Mouse (Mus musculus) left cerebral cortex, adult 11 months (tissue): ENCODE measurements around the gene Cyp51.
"Not testable (repeated sequence)": the region's sequence is repeated elsewhere in the genome, so short reads cannot be mapped to it uniquely, and the experiment has no call there.

Source experiments
- DNase-seq: peaks from one replicate; pipeline ENCODE4 v3.0.0; 2022; ENCODE audit warnings: low spot score

The Cyp51 gene

GRCm38 (mm10) chr5:4104341-4105040 lies at the start of gene Cyp51:
TSS of gene Cyp51 (minus strand) at chr5:4104746.
- peak; percentile 86 for DNase-seq

GRCm38 (mm10) chr5:4112570-4113098 lies 8.1 kb upstream of the Cyp51 start:
- no peak for DNase-seq

GRCm38 (mm10) chr5:4107056-4107455 lies 2.5 kb upstream of the Cyp51 start:
- DNase-seq, result not testable (repeated sequence)

- DNase-seq, result no peak
Observed at GRCm38 (mm10) chr5:4105651-4106186, 1.2 kb upstream of the Cyp51 start.

GRCm38 (mm10) chr5:4103626-4104340 lies 763 bp downstream of the Cyp51 start:
- peak; percentile 26 for DNase-seq

- DNase-seq, result no peak
Observed at GRCm38 (mm10) chr5:4101770-4102169, 2.8 kb downstream of the Cyp51 start.

- DNase-seq, result no peak
Observed at GRCm38 (mm10) chr5:4101031-4101430, 3.5 kb downstream of the Cyp51 start.

GRCm38 (mm10) chr5:4094471-4094870 lies 10.1 kb downstream of the Cyp51 start:
- DNase-seq, result no peak

GRCm38 (mm10) chr5:4088190-4088589 lies 16.4 kb downstream of the Cyp51 start:
- no peak for DNase-seq

- DNase-seq, result no peak
Observed at GRCm38 (mm10) chr5:4086309-4086708, 18.2 kb downstream of the Cyp51 start.

- no peak for DNase-seq
Observed at GRCm38 (mm10) chr5:4084948-4085347, 19.6 kb downstream of the Cyp51 start.

- DNase-seq, result no peak
Observed at GRCm38 (mm10) chr5:4081513-4081912, 23.0 kb downstream of the Cyp51 start.

GRCm38 (mm10) chr5:4080861-4081260 lies 23.7 kb downstream of the Cyp51 start:
- DNase-seq, result no peak

- no peak for DNase-seq
Observed at GRCm38 (mm10) chr5:4079086-4079485, 25.5 kb downstream of the Cyp51 start.

- no peak for DNase-seq
Observed at GRCm38 (mm10) chr5:4067203-4067602, 37.3 kb downstream of the Cyp51 start.

- no peak for DNase-seq
Observed at GRCm38 (mm10) chr5:4066476-4067115, 38.0 kb downstream of the Cyp51 start.

GRCm38 (mm10) chr5:4060313-4060712 lies 44.2 kb downstream of the Cyp51 start:
- no peak for DNase-seq

GRCm38 (mm10) chr5:4040922-4041321 lies 63.6 kb downstream of the Cyp51 start:
- no peak for DNase-seq

GRCm38 (mm10) chr5:4040372-4040771 lies 64.2 kb downstream of the Cyp51 start:
- DNase-seq, result no peak

GRCm38 (mm10) chr5:4039351-4039750 lies 65.2 kb downstream of the Cyp51 start:
- DNase-seq, result no peak

- DNase-seq, result no peak
Observed at GRCm38 (mm10) chr5:4036686-4037085, 67.9 kb downstream of the Cyp51 start.

- no peak for DNase-seq
Observed at GRCm38 (mm10) chr5:4031846-4032245, 72.7 kb downstream of the Cyp51 start.
